Mouse (Mus musculus): ENCODE results near the gene Chil1.

GRCm38 (mm10) chr1:134150076-134150475 lies 31.9 kb upstream of the Chil1 start:
- TF ChIP-seq CTCF (conservative IDR thresholded peaks at IDR 0.05; ENCODE audit: insufficient read depth, insufficient read length, low read depth, low read length) (no peak), POLR2A (IDR thresholded peaks at IDR 0.05; ENCODE audit: low read depth, low read length) (no peak)
